Mouse (Mus musculus) mouse embryonic stem cell (cell line): ENCODE results near the gene Dnah8.
"Not testable (repeated sequence)": the region's sequence is repeated elsewhere in the genome, so short reads cannot be mapped to it uniquely, and the experiment has no call there.

Experiments used
- in situ Hi-C, 2 experiments: fragments of 300-500 bp; cut with MboI; formaldehyde crosslinking; loops; 1 replicate in 1 of 2; 3 replicates in 1 of 2; pipeline ENCODE4 v1.14.3; 2019 to 2020; ENCODE audit warnings: low sequenced_read_pairs in 2 of 2, low pct_unique_long_range_greater_than_20kb in 1 of 2, mixed read lengths in 1 of 2; ENCODE audit not compliant: unreplicated experiment in 1 of 2

Gene Dnah8

GRCm38 (mm10) chr17:30624132-30624531, at the start of gene Dnah8:
Gene Dnah8 (plus strand): TSS chr17:30624354.
- in situ Hi-C loops = not testable (repeated sequence)

GRCm38 (mm10) chr17:30574783-30575075, 49.4 kb upstream of the Dnah8 start:
- in situ Hi-C loops = no loop called here

GRCm38 (mm10) chr17:30575121-30575904, 48.8 kb upstream of the Dnah8 start:
- in situ Hi-C loops = no loop called here

GRCm38 (mm10) chr17:30575941-30576773, 48.0 kb upstream of the Dnah8 start, which contains the start of gene Btbd9:
Gene Btbd9 (minus strand): TSS chr17:30576488.
- in situ Hi-C loops = no loop called here

- in situ Hi-C loops = no loop called here
Measured at GRCm38 (mm10) chr17:30576946-30577345, 47.2 kb upstream of the Dnah8 start.

GRCm38 (mm10) chr17:30580781-30581180, 43.4 kb upstream of the Dnah8 start:
- in situ Hi-C loops = no loop called here

GRCm38 (mm10) chr17:30581201-30581600, 43.0 kb upstream of the Dnah8 start:
- in situ Hi-C loops = no loop called here

GRCm38 (mm10) chr17:30582313-30582712, 41.8 kb upstream of the Dnah8 start:
- in situ Hi-C loops = no loop called here

- in situ Hi-C loops = no loop called here
Measured at GRCm38 (mm10) chr17:30583258-30584001, 40.7 kb upstream of the Dnah8 start.

GRCm38 (mm10) chr17:30590417-30591198, 33.5 kb upstream of the Dnah8 start:
- in situ Hi-C loops = no loop called here

GRCm38 (mm10) chr17:30594407-30594806, 29.7 kb upstream of the Dnah8 start:
- in situ Hi-C loops = no loop called here

- in situ Hi-C loops = no loop called here
Measured at GRCm38 (mm10) chr17:30594846-30595245, 29.3 kb upstream of the Dnah8 start.

- in situ Hi-C loops = no loop called here
Measured at GRCm38 (mm10) chr17:30597786-30598185, 26.4 kb upstream of the Dnah8 start.

- in situ Hi-C loops = no loop called here
Measured at GRCm38 (mm10) chr17:30598300-30598699, 25.9 kb upstream of the Dnah8 start.

GRCm38 (mm10) chr17:30602175-30602574, 22.0 kb upstream of the Dnah8 start:
- in situ Hi-C loops = no loop called here

- in situ Hi-C loops = no loop called here
Measured at GRCm38 (mm10) chr17:30604296-30604695, 19.9 kb upstream of the Dnah8 start.

- in situ Hi-C loops = no loop called here
Measured at GRCm38 (mm10) chr17:30605001-30605400, 19.2 kb upstream of the Dnah8 start.

- in situ Hi-C loops = no loop called here
Measured at GRCm38 (mm10) chr17:30606206-30606605, 17.9 kb upstream of the Dnah8 start.
